Mouse (Mus musculus) testis, postnatal 10 days (tissue): Measurements from ENCODE around the gene Hnrnph2.

Experiments used
- DNase-seq: peaks from one replicate; pipeline ENCODE4 v3.0.0; 2021; ENCODE audit warnings: low spot score

Gene Hnrnph2

GRCm38 (mm10) chrX:134614306-134614705 lies 13.3 kb downstream of the Hnrnph2 start:
- no peak for DNase-seq

GRCm38 (mm10) chrX:134619695-134620094 lies 18.7 kb downstream of the Hnrnph2 start:
- no peak for DNase-seq

- no peak for DNase-seq
Measured at GRCm38 (mm10) chrX:134620254-134620865, 19.4 kb downstream of the Hnrnph2 start.

- DNase-seq: no peak
Measured at GRCm38 (mm10) chrX:134621685-134622084, 20.7 kb downstream of the Hnrnph2 start.

DNA sequence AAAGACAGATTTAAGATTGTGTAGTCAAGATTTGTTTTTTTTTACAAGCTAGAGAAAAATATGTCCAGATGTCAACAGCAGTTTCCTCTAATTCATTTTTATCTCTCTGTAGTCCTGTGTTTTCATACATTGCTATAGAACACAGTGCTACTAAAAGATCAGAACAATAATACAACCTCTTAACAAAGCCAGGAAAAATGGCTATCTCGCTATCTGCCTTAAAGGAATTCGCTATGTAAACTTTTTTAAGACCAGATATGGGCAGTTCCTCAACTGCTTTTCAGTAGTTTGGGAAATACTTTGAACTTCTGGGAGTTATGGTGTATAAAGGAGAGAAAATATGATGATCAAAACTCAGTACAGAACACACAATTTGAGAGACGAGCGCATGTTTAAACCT lies 22.4 kb downstream of the Hnrnph2 start:
- DNase-seq: no peak

DNA sequence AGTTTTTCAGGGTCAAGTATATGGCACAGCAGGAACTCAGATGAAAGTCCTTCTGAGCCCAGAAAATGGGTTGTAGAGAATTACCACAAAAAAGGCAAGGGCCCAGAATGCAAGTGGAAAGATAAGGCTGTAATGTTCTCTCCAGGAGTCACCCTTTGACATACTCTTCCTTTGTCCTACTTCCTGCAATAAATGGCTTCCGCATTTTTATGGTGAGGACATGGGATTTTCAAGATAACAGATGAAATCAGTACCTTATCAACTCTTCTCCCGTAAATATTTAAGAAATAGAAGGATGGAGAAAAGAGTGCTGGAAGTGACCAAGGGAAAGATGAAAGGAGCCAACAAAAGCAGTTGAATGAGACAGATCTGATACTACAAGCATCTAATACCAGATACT lies 27.2 kb downstream of the Hnrnph2 start:
- DNase-seq: no peak

DNA sequence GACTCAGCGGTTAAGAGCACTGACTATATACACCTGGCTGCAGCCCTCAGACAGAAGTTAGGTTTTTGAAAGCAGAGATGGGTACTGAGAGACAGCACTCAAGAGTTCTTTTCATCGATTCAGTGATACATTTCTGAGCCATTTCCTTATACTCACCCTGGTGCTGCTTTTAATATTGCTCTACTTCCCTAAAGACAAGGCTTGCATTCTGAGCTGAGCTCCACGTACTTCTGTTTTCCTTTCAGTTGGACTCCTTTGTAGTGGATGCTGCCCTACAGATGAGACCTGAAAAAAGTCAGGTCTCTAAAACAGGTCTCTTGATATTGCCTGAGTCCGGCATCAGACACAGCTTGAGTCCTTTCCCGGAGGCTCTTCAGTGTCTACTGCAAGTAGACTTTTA lies 31.7 kb downstream of the Hnrnph2 start:
- DNase-seq: no peak

DNA sequence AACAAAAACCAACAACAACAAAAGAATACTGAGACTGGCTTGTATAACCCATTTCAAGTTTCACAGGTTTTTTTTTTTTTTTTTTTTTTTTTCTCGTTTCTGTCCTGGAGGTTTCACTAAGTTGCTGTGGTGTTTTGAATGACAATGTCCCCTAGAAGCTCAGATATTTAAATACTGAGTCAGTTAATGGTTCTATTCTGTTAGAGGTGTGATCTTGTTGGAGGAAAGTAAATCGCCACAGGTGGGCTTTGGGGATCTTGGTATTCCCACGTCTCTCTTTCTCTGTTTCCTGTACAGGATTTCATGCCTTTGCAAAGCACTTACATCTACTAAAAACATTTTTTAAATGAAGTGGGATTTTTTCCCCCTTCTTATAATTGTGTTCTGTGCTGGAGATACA lies 34.1 kb downstream of the Hnrnph2 start:
- DNase-seq: no peak

- no peak for DNase-seq
Measured at GRCm38 (mm10) chrX:134635860-134636259, 34.9 kb downstream of the Hnrnph2 start.

DNA sequence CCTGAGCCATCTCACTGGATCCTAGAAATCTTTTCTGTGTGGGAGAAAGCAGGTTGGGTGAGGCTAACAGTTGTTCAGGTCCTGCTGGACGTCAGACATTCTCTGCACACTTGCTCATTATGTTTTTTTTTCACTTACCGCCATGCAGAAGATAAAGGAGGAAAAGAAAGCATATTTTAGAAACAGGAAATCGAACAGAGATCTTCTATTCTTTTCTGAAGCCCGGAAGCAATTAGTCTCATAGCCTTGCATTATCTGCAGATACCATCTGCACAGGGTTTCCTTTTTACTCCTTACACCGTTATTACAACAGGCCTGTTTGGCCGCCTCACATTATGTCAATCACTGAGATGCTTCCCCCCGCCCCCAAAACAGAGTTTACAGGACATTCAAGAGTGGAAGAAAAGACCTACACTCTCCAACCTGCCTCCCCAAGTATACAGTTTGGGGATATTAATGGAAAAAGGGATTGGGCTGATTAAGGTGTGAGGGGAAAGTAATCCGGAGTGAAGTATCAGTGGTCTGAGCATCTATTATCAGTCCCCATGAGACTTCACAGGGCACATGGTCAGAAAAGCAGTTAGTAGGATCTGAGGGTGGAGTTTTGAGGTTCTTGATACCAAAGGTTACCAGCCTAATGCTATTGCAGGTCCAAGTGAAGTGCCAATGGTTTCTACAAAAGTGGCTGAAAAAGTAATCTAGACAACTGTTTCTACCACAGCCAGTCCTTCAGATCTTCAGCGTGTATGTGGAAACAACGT lies 40.2 kb downstream of the Hnrnph2 start:
- no peak for DNase-seq

GRCm38 (mm10) chrX:134646338-134646737 lies 45.4 kb downstream of the Hnrnph2 start:
- no peak for DNase-seq

- no peak for DNase-seq
Measured at GRCm38 (mm10) chrX:134647421-134647820, 46.4 kb downstream of the Hnrnph2 start.

DNA sequence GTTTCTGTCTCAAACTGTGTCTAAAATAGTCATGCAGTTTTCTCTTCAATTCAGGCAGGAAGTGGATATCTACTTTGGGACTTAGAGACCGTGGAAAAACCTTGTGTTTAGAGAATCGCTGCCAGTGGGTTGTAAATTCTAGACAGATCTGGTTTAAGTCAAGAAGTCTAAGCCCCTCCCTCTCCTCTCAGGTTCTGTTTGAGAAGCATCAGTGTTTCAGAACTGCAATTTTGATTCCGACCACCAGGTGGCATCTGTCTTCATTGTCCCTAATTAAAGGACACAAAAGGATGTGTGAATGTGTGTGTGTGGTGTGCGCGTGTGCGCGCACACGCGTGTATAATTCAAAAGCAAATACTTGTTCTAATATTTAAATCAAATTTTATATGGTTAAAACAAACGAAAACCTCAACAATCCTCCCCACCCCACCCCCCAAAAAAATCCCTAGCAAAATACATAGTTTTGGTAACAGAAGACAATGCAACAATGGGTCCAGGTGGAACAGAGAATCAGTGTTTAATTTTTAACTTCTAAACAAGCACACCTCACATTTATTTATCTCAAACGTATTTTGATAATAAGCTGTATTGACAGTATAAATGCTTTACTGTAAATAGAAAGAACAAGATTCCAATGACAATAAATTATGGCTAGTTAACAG lies 47.2 kb downstream of the Hnrnph2 start:
- peak; percentile 77 for DNase-seq

DNA sequence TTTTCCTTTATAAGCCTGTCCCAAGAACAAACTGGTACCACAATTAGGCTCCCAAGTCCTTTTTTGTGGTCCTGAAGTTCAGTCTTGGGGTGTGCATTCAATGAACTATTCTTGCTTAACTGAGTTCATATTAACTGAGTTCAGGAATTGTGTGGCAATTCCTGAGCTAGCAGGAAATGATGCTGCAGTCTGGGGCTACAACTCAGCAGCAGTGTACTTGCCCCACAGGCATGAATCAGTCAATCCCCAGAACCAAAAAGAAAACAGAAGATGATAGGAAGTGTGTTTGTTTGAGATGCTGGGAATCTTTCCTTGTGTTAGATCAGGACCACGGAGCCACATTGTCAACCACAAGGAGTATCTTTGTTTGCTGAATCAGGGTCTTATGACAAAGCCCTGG lies 51.1 kb downstream of the Hnrnph2 start:
- no peak for DNase-seq
